Mouse (Mus musculus) kidney, embryonic 16.5 days (tissue): ENCODE data around the gene Tnpo3. TPM values are rescaled to one million over a fixed set of nuclear protein-coding genes. Genes with fewer than 3 reads are reported as not detected.

Source experiments
- ATAC-seq: fragments of 200-750 bp; cut with Nextera tagmentation; 2 replicates; pipeline ENCODE4 v1.8.0; 2017; ENCODE audit warnings: moderate TSS enrichment; ENCODE audit not compliant: low FRiP score, low TSS enrichment
- H3K27ac ChIP-seq: fragments of 300-500 bp; sonication (generic); 2 replicates; pipeline ENCODE4 v1.5.1; 2014; ENCODE audit warnings: low read length
- H3K27me3 ChIP-seq: fragments of 300-500 bp; sonication (generic); 2 replicates; pipeline ENCODE4 v1.6.1; 2014; ENCODE audit warnings: low read length, control low read depth, mixed read lengths; ENCODE audit not compliant: insufficient read depth
- H3K36me3 ChIP-seq: fragments of 300-500 bp; sonication (generic); 2 replicates; pipeline ENCODE4 v1.6.1; 2014; ENCODE audit warnings: low read length, control low read depth, mixed read lengths; ENCODE audit not compliant: insufficient read depth
- H3K4me1 ChIP-seq: fragments of 300-500 bp; sonication (generic); 2 replicates; pipeline ENCODE4 v1.6.1; 2014; ENCODE audit warnings: low read length, control low read depth, mixed read lengths; ENCODE audit not compliant: insufficient read depth
- H3K4me2 ChIP-seq: fragments of 300-500 bp; sonication (generic); replicated peaks from 2 replicates; pipeline ENCODE4 v1.6.1; 2014; ENCODE audit warnings: low read depth, low read length
- H3K4me3 ChIP-seq: fragments of 300-500 bp; sonication (generic); 2 replicates; pipeline ENCODE4 v1.5.1; 2014; ENCODE audit warnings: mild to moderate bottlenecking, low read length
- H3K9ac ChIP-seq: fragments of 300-500 bp; sonication (generic); replicated peaks from 2 replicates; pipeline ENCODE4 v1.6.1; 2014; ENCODE audit warnings: low read length
- H3K9me3 ChIP-seq: fragments of 300-500 bp; sonication (generic); 2 replicates; pipeline ENCODE4 v1.6.1; 2016; ENCODE audit warnings: low read length, control low read depth
- WGBS: fragments of 180-500 bp; shearing (Covaris S2); extraction: QIAGEN DNeasy Blood & Tissue Kit; methylation state at CpG from one replicate; pipeline ENCODE4 v1.1.7; 2014; 5-methylcytosine and 5-hydroxymethylcytosine counted together
- polyA plus RNA-seq: library from polyadenylated mRNA; unstranded; fragments of >200 nt; fragmentation: Nextera tagmentation; extraction: Ambion mirVana; gene quantifications from 2 replicates; pipeline ENCODE4 v1.2.1, GENCODE M21; 2015

Tnpo3 gene
- polyA plus RNA-seq, 1 experiment from 2014 or later = 101 TPM

DNA sequence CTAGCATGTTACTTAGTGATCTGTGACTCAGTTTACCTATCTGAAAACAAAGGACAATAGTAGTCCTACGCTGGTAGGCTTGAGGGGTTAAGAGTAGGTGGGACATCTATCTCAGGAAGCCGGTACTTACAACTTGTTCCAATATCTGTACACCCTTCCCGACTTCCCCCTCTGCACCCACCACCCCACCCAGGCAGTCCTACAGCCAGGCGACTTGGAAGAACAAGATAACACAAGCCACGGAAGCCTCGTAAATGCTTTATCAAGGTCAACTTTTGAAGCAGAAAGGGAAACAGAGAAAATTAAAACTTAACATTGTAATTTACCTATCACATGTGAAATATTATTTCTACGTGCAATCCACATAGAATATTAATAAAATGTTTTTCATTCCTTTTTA lies 109.5 kb downstream of the Tnpo3 start:
- H3K36me3 ChIP-seq = 0 out of 2 replicates have a peak, but pooled peaks cover 3% of the 10 kb centered on the region
- no peak for ATAC-seq
- WGBS = 94% methylated on average over 7 of the region's 7 CpGs

DNA sequence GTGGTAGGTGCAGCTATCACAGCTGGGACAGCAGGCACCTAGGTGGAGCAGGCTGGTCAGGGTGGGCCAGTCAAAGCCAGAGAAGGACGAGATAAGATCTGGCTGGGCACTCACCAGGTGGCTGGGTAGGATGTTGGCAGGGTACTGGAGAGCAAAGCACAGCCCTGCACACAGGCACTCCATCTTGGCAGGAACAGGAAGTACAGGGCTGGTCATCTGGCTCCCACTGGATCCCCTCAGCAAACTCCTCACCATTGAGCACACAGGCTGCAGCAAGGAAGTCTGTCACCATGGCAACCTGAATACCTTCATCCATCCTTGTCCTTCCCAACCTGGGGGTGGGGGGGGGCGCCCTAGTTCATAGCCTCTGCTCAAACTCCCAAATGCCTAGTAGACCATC lies 111.9 kb downstream of the Tnpo3 start:
- no peak overlapping the region for H3K9ac ChIP-seq
- peak; percentile 44 for ATAC-seq
- 0 out of 2 replicates have a peak, but pooled peaks cover 3% of the 10 kb centered on the region for H3K36me3 ChIP-seq
- no peaks in the 10 kb centered on the region for H3K27me3 ChIP-seq
- no peak overlapping the region for H3K4me3 ChIP-seq
- H3K4me2 ChIP-seq = no peak overlapping the region
- H3K9me3 ChIP-seq = no peaks in the 10 kb centered on the region
- WGBS = 50% methylated on average over 2 of the region's 2 CpGs
- H3K27ac ChIP-seq = no peak overlapping the region
- no peaks in the 10 kb centered on the region for H3K4me1 ChIP-seq

More for the DNA sequence above, 109.5 kb downstream of the Tnpo3 start:
- Histone ChIP-seq H3K27me3 (no peaks in the 10 kb centered on the region), H3K27ac (no peak overlapping the region), H3K4me2 (no peak overlapping the region), H3K4me1 (no peaks in the 10 kb centered on the region), H3K9me3 (no peaks in the 10 kb centered on the region), H3K9ac (no peak overlapping the region), H3K4me3 (no peak overlapping the region)

DNA sequence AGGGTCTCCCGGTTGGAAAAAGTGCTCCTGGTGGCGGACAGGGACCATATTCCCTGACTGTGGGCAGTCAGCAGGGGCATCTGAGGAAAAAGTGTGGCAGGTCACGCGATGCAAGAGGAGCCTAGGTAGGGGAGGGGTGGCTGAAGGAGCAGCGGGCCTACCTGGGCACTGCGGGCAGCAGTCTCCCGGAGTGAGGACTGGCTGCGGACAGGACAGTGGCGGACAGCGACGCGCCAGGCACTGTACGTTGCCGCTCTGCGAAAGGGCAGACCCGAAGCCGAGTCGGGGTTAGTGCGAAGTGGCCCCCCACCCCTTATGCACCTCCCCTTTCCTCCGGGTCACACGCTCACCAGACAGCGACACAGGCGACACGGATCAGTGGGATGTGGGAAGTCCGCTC lies 113.4 kb downstream of the Tnpo3 start:
- H3K4me3 ChIP-seq = peak overlapping the region; percentile 17
- no peaks in the 10 kb centered on the region for H3K27me3 ChIP-seq
- no peaks in the 10 kb centered on the region for H3K9me3 ChIP-seq
- ATAC-seq = 0 out of 2 replicates have a peak, but pooled peaks have one; percentile 17
- no peak overlapping the region for H3K27ac ChIP-seq
- no peak overlapping the region for H3K9ac ChIP-seq
- peak overlapping the region; percentile 39 for H3K4me2 ChIP-seq
- 28% methylated on average over 19 of the region's 25 CpGs for WGBS
- H3K36me3 ChIP-seq = 0 out of 2 replicates have a peak, but pooled peaks cover 3% of the 10 kb centered on the region
- H3K4me1 ChIP-seq = no peaks in the 10 kb centered on the region

DNA sequence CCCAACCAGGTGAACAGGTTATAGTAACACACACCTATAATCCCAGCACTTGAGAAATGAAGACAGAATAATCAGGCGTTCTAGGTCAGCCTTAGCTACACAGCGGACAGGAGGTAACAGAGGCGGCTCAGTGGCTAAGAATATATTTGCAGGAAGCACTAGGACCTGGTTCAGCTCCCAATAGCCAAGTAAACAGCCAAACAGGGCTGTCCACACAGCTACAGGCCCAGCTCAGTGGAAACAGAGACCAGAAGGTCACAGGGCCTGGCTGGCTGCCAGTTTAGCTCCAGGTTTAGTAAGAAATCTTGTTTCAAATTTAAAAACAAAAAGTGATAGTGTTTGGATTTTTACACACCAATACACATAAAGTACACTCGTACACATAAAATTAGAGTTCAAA lies 115.6 kb downstream of the Tnpo3 start:
- no peak for ATAC-seq
- H3K4me1 ChIP-seq = no peaks in the 10 kb centered on the region

More for the DNA sequence above, 115.6 kb downstream of the Tnpo3 start:
- WGBS = 68% methylated on average over 4 of the region's 4 CpGs
- H3K4me3 ChIP-seq = no peak overlapping the region
- H3K36me3 ChIP-seq = peaks cover 9% of the 10 kb centered on the region; the same call in 1 of the 2 replicates
- no peaks in the 10 kb centered on the region for H3K27me3 ChIP-seq
- no peak overlapping the region for H3K4me2 ChIP-seq
- no peaks in the 10 kb centered on the region for H3K9me3 ChIP-seq
- no peak overlapping the region for H3K9ac ChIP-seq
- H3K27ac ChIP-seq = no peak overlapping the region

Other genes starting within 250 kb of the Tnpo3 start
- gene Opn1sw, start 221.4 kb downstream of the Tnpo3 start, polyA plus RNA-seq = 0.44 and 0.79 TPM in 2 replicates
- gene Ccdc136, start 213.6 kb downstream of the Tnpo3 start, polyA plus RNA-seq = 20.2 and 23.3 TPM in 2 replicates
- gene Flnc, start 176.6 kb downstream of the Tnpo3 start, polyA plus RNA-seq = 7.9 and 8.0 TPM in 2 replicates
- 302 and 320 TPM in 2 replicates for gene Atp6v1f, start 142.2 kb downstream of the Tnpo3 start, polyA plus RNA-seq
- gene Atp6v1fnb, start 138.4 kb downstream of the Tnpo3 start, polyA plus RNA-seq = 0.30 and 0.37 TPM in 2 replicates
- 34.5 and 36.3 TPM in 2 replicates for gene Kcp, start 101.9 kb downstream of the Tnpo3 start, polyA plus RNA-seq
- gene Irf5, start 83.3 kb downstream of the Tnpo3 start, polyA plus RNA-seq = 6.0 and 8.0 TPM in 2 replicates
- gene Tspan33, start 84.3 kb upstream of the Tnpo3 start, polyA plus RNA-seq = 11.7 and 18.5 TPM in 2 replicates
- gene Smo, start 125.6 kb upstream of the Tnpo3 start, polyA plus RNA-seq = 42.9 and 50.2 TPM in 2 replicates
- gene Ahcyl2, start 158.1 kb upstream of the Tnpo3 start, polyA plus RNA-seq = 18.3 and 20.8 TPM in 2 replicates